Mouse (Mus musculus) midbrain, embryonic 12.5 days (tissue): ENCODE results near the gene Tmem59l. TPM values are rescaled to one million over a fixed set of nuclear protein-coding genes. Genes with fewer than 3 reads are reported as not detected.

Experiments used
- ATAC-seq: fragments of 200-750 bp; cut with Nextera tagmentation; 2 replicates; pipeline ENCODE4 v1.8.0; 2017; ENCODE audit warnings: low read depth, moderate TSS enrichment, moderate library complexity; ENCODE audit not compliant: low FRiP score
- H3K27ac ChIP-seq: fragments of 300-500 bp; sonication (generic); replicated peaks from 2 replicates; pipeline ENCODE4 v1.5.1; 2016; ENCODE audit warnings: mild to moderate bottlenecking
- H3K27me3 ChIP-seq: fragments of 300-500 bp; sonication (generic); 2 replicates; pipeline ENCODE4 v1.6.1; 2016; ENCODE audit warnings: mild to moderate bottlenecking
- H3K36me3 ChIP-seq: fragments of 300-500 bp; sonication (generic); 2 replicates; pipeline ENCODE4 v1.6.1; 2016
- H3K4me1 ChIP-seq: fragments of 300-500 bp; sonication (generic); 2 replicates; pipeline ENCODE4 v1.6.1; 2016
- H3K4me2 ChIP-seq: fragments of 300-500 bp; sonication (generic); replicated peaks from 2 replicates; pipeline ENCODE4 v1.6.1; 2016; ENCODE audit warnings: mild to moderate bottlenecking, moderate library complexity
- H3K4me3 ChIP-seq: fragments of 300-500 bp; sonication (generic); 2 replicates; pipeline ENCODE4 v1.5.1; 2016; ENCODE audit warnings: mild to moderate bottlenecking
- H3K9ac ChIP-seq: fragments of 300-500 bp; sonication (generic); replicated peaks from 2 replicates; pipeline ENCODE4 v1.6.1; 2016; ENCODE audit warnings: mild to moderate bottlenecking, moderate library complexity
- H3K9me3 ChIP-seq: fragments of 300-500 bp; sonication (generic); 2 replicates; pipeline ENCODE4 v1.6.1; 2016; ENCODE audit warnings: mild to moderate bottlenecking
- WGBS: fragments of 180-500 bp; shearing (Covaris S2); methylation state at CpG from one replicate; pipeline ENCODE4 v1.1.7; 2016; 5-methylcytosine and 5-hydroxymethylcytosine counted together
- polyA plus RNA-seq: library from polyadenylated mRNA; unstranded; fragments of >200 nt; fragmentation: Nextera tagmentation; extraction: Ambion mirVana; gene quantifications from 2 replicates; pipeline ENCODE4 v1.2.1, GENCODE M21; 2016

Gene Tmem59l
- polyA plus RNA-seq, 1 experiment from 2014 or later, result 21.7 TPM

DNA sequence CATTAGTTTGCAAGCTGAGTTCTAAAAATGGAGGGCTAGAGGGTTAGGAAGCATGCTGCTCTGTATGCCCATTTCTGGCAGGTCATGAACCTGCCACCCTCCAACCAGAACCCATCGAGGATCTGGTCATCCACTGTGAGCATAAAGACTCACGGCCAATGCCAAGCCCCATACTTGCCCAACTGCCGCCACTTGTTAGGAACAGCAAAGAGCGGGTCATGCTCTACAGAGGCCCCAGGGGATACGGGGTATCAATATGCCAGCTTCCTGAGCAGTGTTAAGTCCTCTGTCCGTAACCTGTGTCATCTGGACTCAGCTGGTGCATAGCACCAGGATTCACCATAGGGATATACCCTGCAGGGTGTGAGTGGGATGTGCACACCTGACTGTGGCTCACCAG is 23.0 kb downstream of the Tmem59l start:
- 89% methylated on average over 6 of the region's 6 CpGs for WGBS
- Histone ChIP-seq H3K36me3 (no peaks in the 10 kb centered on the region), H3K27me3 (no peaks in the 10 kb centered on the region), H3K9ac (no peak overlapping the region), H3K4me1 (0 out of 2 replicates have a peak, but pooled peaks cover 4% of the 10 kb centered on the region), H3K27ac (no peak overlapping the region), H3K4me2 (no peak overlapping the region), H3K4me3 (no peak overlapping the region), H3K9me3 (0 out of 2 replicates have a peak, but pooled peaks cover 3% of the 10 kb centered on the region)
- ATAC-seq, result no peak

DNA sequence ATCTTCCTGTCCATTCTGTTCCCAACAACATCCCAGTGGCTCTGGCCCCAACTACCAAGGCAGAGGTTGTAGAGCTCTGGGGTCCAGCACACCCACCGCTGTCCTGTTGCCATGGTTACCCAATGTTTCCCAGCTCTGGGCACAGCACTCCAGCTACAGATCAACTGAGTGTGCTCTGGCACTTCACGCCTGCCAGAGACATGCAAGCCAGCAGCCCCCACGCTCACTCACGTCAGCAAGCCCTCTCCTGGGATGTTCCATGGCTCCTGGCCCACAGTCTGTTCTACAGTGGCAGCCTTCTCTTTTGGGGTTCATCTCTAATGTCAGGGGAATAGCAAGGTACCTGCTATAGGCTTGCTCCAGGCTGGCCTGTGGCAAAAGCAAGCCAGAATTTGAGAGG is 23.9 kb downstream of the Tmem59l start:
- H3K9ac ChIP-seq, result no peak overlapping the region
- H3K27ac ChIP-seq, result no peak overlapping the region
- 0 out of 2 replicates have a peak, but pooled peaks cover 3% of the 10 kb centered on the region for H3K9me3 ChIP-seq
- H3K4me2 ChIP-seq, result no peak overlapping the region
- H3K36me3 ChIP-seq, result no peaks in the 10 kb centered on the region
- no peak for ATAC-seq
- H3K4me1 ChIP-seq, result 0 out of 2 replicates have a peak, but pooled peaks cover 4% of the 10 kb centered on the region
- no peaks in the 10 kb centered on the region for H3K27me3 ChIP-seq
- WGBS, result 74% methylated on average over 4 of the region's 4 CpGs
- no peak overlapping the region for H3K4me3 ChIP-seq

DNA sequence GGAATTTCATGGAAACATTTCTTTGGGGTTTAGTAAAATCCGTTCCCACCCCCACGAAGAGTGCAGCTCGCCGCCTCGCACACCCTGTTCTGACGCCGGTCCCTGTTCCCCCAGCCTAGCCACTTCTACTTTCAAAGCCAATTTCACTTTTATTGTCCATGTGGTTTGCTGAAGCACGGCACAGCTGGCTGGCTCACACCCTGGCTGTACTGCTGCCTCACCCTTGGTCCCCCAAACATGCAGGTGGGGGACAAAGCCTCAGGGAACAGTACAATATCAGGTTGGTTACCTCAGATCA is 24.7 kb downstream of the Tmem59l start:
- Histone ChIP-seq H3K9me3 (0 out of 2 replicates have a peak, but pooled peaks cover 3% of the 10 kb centered on the region), H3K4me3 (no peak overlapping the region), H3K4me1 (0 out of 2 replicates have a peak, but pooled peaks cover 3% of the 10 kb centered on the region), H3K4me2 (no peak overlapping the region), H3K9ac (no peak overlapping the region), H3K27ac (no peak overlapping the region), H3K36me3 (no peaks in the 10 kb centered on the region), H3K27me3 (no peaks in the 10 kb centered on the region)
- WGBS, result 95% methylated on average over 8 of the region's 8 CpGs
- ATAC-seq, result no peak

DNA sequence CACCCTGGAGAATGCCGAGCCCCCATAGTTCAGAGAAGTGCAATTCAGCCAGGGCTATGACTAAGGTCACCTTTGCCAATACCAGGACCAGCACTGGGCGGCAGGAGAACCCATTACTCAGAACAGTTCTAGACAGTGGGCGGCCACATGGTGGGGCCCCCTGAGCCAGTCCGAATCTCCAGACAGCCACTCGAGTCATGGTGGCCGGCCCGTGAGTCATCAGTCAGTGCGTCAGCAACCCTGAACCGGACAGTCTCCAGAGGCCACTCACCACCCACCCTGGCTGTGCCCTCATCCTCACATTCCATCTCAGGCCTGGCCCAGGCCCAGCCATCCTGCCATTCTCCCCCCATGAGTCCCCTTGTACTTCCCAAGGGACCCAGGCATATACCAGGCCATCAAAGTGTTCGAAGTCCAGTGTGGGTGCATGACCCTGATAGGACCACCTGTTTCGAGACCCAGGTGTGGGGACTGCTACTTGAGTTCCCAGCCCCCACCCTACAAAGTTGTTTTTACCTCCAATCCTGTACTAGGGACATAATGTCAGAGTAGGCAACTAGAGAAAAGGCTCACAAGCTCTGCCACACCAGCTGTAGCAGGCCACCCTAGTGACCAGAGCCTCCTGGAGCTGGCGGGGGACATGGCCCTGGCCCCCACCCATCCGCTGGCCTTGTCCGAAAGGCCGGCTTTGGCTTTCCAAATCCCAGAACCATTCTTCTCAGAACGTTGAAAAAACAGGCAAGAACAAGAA is 25.2 kb downstream of the Tmem59l start:
- Histone ChIP-seq H3K9ac (no peak overlapping the region), H3K9me3 (0 out of 2 replicates have a peak, but pooled peaks cover 3% of the 10 kb centered on the region), H3K27ac (no peak overlapping the region), H3K4me1 (no peaks in the 10 kb centered on the region), H3K4me2 (no peak overlapping the region), H3K36me3 (no peaks in the 10 kb centered on the region), H3K27me3 (no peaks in the 10 kb centered on the region), H3K4me3 (no peak overlapping the region)
- ATAC-seq, result no peak
- WGBS, result 92% methylated on average over 16 of the region's 16 CpGs

DNA sequence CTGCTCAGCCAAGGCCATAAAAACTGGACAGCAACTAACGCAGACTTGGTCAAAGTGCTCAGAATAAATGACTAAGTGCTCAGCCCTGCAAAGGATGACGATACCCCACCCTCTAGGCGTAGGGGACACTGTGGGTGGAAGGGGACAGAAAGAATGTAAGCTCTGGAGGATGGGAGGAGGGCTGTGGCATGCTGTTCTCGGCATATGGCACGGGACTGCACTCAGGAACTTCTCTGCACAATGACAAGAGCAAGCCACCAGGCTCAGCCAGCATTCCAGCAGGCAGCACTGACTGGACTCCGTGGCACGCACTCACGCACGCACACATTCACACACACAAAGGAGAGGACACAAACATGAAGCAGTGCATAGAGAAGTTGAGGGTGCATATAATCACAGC is 26.6 kb downstream of the Tmem59l start:
- 83% methylated on average over 9 of the region's 9 CpGs for WGBS
- ATAC-seq, result no peak
- no peak overlapping the region for H3K9ac ChIP-seq

DNA sequence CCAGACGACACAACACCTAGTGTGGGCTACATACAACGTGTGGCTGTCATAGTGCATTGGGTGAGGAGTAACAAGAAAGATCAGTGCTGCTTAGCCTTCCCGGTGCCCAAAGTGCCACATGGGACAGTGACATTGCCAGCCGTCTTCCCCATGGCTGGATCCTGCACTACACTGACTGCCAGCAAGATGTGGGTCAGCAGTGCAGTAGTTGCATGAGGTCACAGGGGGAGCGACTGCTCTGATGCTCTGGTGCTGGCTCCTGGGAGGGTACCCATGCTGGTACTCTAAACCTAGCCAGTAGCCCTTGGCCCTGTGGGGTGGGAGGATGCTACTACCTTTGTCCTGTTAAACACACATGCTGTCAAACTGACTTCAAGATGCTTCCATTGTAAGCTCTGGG is 27.0 kb downstream of the Tmem59l start:
- WGBS, result 89% methylated on average over 5 of the region's 5 CpGs
- H3K9ac ChIP-seq, result no peak overlapping the region
- no peaks in the 10 kb centered on the region for H3K36me3 ChIP-seq
- H3K27me3 ChIP-seq, result no peaks in the 10 kb centered on the region
- no peak overlapping the region for H3K27ac ChIP-seq
- no peak overlapping the region for H3K4me2 ChIP-seq
- ATAC-seq, result no peak
- H3K4me1 ChIP-seq, result no peaks in the 10 kb centered on the region
- no peak overlapping the region for H3K4me3 ChIP-seq
- H3K9me3 ChIP-seq, result 0 out of 2 replicates have a peak, but pooled peaks cover 3% of the 10 kb centered on the region

More for the DNA sequence above, 26.6 kb downstream of the Tmem59l start:
- no peak overlapping the region for H3K4me3 ChIP-seq
- H3K4me1 ChIP-seq, result no peaks in the 10 kb centered on the region
- 0 out of 2 replicates have a peak, but pooled peaks cover 3% of the 10 kb centered on the region for H3K9me3 ChIP-seq
- H3K36me3 ChIP-seq, result no peaks in the 10 kb centered on the region
- no peaks in the 10 kb centered on the region for H3K27me3 ChIP-seq
- no peak overlapping the region for H3K27ac ChIP-seq
- H3K4me2 ChIP-seq, result no peak overlapping the region

DNA sequence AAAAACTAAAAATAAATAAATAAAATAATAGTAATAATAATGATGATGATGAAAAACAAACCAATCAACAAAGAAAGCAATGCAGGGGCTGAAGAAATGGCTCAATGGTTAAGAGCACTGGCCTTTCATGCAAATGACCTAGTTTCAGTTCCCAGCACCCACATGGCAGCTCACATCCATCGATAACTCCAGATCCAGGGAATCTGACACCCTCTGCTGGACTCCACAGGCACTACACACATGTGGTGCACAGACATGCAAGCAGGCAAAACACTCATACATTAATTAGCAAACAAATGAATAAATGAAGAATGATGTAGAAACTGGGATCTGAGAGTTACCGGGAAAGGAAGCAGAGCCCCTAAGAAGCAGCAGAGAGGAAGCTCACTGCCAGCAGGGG is 27.5 kb downstream of the Tmem59l start:
- no peak overlapping the region for H3K9ac ChIP-seq
- H3K4me1 ChIP-seq, result no peaks in the 10 kb centered on the region
- H3K4me2 ChIP-seq, result no peak overlapping the region
- no peak overlapping the region for H3K4me3 ChIP-seq
- 94% methylated on average over 2 of the region's 2 CpGs for WGBS
- ATAC-seq, result no peak
- H3K27me3 ChIP-seq, result no peaks in the 10 kb centered on the region
- H3K36me3 ChIP-seq, result no peaks in the 10 kb centered on the region
- 0 out of 2 replicates have a peak, but pooled peaks cover 3% of the 10 kb centered on the region for H3K9me3 ChIP-seq
- no peak overlapping the region for H3K27ac ChIP-seq

DNA sequence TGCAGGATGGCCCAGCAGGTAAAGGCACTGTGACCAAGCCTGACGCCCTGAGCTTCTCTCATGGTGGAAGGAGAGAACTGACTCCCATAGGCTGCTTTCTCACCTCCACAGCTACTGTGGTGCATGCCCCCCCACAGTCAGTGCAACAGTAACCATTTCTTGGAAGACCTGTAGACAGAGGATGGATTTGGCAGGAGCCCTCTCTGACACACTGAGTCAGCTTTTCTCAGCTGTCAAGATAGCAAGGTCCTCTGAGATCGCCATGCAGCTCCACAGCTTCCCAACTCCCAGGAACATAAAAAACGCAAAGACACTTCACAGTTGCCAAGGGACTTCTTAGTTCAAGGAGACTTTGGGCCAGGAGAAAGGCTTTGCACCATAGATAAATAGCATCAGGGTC is 28.7 kb downstream of the Tmem59l start:
- ATAC-seq, result no peak
- Histone ChIP-seq H3K4me3 (no peak overlapping the region), H3K27ac (no peak overlapping the region), H3K36me3 (no peaks in the 10 kb centered on the region), H3K9ac (no peak overlapping the region), H3K9me3 (0 out of 2 replicates have a peak, but pooled peaks cover 3% of the 10 kb centered on the region), H3K4me2 (no peak overlapping the region), H3K27me3 (no peaks in the 10 kb centered on the region), H3K4me1 (no peaks in the 10 kb centered on the region)
- WGBS, result 90% methylated on average over 3 of the region's 3 CpGs

DNA sequence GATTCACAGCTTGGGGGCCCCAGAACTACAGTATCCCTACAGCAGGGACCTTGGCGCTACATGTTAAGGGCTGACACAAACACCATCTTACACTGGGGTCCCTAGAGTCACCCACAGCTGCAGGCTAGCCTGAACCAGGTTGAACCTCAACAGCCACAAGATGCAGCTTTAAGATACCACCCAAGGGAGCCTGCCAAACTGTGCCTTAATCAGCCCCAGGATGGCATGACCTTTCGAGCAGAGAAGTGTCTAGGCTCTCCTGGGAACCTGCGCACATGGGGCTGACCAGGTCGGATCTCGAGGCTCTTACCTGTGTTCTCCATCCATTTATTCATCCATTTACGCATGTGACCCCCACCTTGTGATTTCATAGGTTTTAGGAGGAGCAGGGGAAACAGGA is 29.3 kb downstream of the Tmem59l start:
- Histone ChIP-seq H3K4me2 (no peak overlapping the region), H3K4me3 (no peak overlapping the region), H3K9me3 (0 out of 2 replicates have a peak, but pooled peaks cover 3% of the 10 kb centered on the region), H3K9ac (no peak overlapping the region), H3K36me3 (no peaks in the 10 kb centered on the region), H3K27me3 (peaks cover 5% of the 10 kb centered on the region; the same call in 1 of the 2 replicates), H3K4me1 (no peaks in the 10 kb centered on the region), H3K27ac (no peak overlapping the region)
- ATAC-seq, result no peak
- 95% methylated on average over 6 of the region's 6 CpGs for WGBS

DNA sequence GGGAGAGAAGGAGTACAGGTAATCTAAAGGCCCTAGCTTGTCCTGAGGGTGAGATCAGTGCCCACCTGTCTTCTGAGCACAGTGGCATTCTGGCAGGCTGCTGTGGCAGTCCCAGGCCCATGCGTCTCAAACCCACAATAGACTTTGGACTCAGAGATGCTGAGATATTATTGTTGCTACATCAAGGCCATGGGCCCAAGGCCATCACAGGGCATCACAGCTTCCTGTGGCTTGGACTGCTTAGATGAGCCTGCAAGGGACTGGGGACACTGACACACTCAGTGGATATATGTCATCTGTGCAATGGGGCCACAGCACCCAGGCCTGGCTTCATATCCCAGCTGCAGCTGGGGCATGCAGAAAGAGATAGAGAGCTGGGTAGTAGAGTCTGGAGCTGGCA is 30.2 kb downstream of the Tmem59l start:
- Histone ChIP-seq H3K27ac (no peak overlapping the region), H3K9ac (no peak overlapping the region), H3K9me3 (0 out of 2 replicates have a peak, but pooled peaks cover 3% of the 10 kb centered on the region), H3K4me2 (no peak overlapping the region), H3K36me3 (peaks cover 6% of the 10 kb centered on the region), H3K27me3 (peaks cover 11% of the 10 kb centered on the region; the same call in 1 of the 2 replicates), H3K4me3 (no peak overlapping the region), H3K4me1 (no peaks in the 10 kb centered on the region)
- 100% methylated on average over 1 of the region's 1 CpGs for WGBS
- ATAC-seq, result no peak

DNA sequence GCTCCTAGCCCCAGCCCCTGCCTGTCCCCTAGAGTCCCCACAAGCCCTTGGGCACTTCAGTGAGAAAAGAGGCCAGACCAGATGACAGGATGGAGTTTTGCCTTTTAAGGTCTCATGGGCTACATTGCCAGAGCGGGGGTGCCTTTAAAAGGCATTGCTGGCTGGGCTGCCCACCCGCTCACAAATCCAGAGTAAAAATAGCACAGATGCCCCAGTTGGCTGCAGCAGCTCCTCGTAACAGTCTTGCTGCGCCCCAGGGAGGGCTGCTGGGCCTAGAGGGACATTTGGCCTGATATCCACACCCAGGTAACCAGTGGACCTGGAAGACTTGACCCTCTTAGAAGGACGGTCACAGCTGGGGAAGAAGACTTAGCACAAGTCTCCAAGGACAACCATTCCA is 33.3 kb downstream of the Tmem59l start:
- Histone ChIP-seq H3K9me3 (no peaks in the 10 kb centered on the region), H3K4me2 (no peak overlapping the region), H3K4me1 (no peaks in the 10 kb centered on the region), H3K27me3 (peaks cover 19% of the 10 kb centered on the region), H3K27ac (no peak overlapping the region), H3K9ac (no peak overlapping the region), H3K36me3 (peaks cover 24% of the 10 kb centered on the region), H3K4me3 (no peak overlapping the region)
- 92% methylated on average over 5 of the region's 5 CpGs for WGBS
- no peak for ATAC-seq

DNA sequence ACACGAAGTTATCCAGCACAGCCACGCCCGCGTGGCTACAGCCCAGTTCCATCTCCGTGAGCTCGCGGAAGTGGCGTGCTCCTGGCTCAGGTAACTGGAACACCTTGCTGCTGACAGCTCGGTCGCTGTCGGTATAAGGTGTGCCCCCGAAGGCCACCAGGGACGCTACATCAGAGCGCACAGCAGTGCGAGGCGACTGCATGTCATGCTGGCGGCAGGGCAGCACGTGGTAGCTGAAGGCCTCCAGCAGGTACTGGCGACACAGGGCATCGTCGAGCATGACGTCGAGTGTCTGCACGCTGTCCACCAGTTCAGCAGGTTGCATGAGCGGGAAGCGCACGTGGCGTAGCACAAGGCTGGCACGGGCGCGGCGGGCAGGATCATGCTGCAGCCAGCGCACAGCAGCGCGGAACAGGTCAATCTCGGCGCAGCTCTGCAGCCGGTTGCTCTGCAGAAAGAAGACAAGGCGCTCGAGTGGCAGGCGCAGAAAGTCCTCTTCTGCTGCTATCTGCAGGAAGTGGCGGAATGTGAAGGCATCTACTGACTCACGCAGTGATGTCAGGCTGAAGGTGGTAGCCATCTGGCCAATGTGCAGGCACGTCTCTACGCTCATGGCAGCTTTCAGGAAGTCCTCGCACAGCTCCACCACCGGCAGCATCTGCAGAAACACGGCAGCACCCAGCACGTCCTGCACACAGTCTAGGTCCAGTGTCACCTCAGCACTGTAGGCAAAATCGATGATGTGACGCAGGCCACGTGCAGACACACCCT is 34.8 kb downstream of the Tmem59l start:
- H3K4me3 ChIP-seq, result no peak overlapping the region
- peaks cover 24% of the 10 kb centered on the region for H3K36me3 ChIP-seq

More for the DNA sequence above, 34.8 kb downstream of the Tmem59l start:
- Histone ChIP-seq H3K9me3 (no peaks in the 10 kb centered on the region), H3K4me1 (no peaks in the 10 kb centered on the region), H3K27me3 (peaks cover 19% of the 10 kb centered on the region), H3K27ac (no peak overlapping the region), H3K4me2 (no peak overlapping the region), H3K9ac (no peak overlapping the region)
- ATAC-seq, result no peak
- WGBS, result 63% methylated on average over 52 of the region's 52 CpGs
